Mouse (Mus musculus) kidney, adult 2 months (tissue): ENCODE results near the gene Tlx1. TPM values are rescaled to one million over a fixed set of nuclear protein-coding genes. Genes with fewer than 3 reads are reported as not detected.

Source experiments
- DNase-seq: peaks from one replicate; pipeline ENCODE4 v3.0.0; 2021
- H3K27ac ChIP-seq: fragments of 200-500 bp; 2 replicates; pipeline ENCODE4 v1.5.1; 2012; ENCODE audit warnings: low read depth, low read length, control low read depth, inconsistent platforms; ENCODE audit not compliant: insufficient read depth
- H3K27me3 ChIP-seq: fragments of 200-500 bp; replicated peaks from 2 replicates; pipeline ENCODE4 v1.6.1; 2012; ENCODE audit warnings: mild to moderate bottlenecking, moderate library complexity, low read length, inconsistent platforms; ENCODE audit not compliant: control insufficient read depth, insufficient read depth
- H3K36me3 ChIP-seq: fragments of 200-500 bp; 2 replicates; pipeline ENCODE4 v1.6.1; 2012; ENCODE audit warnings: mild to moderate bottlenecking, moderate library complexity, low read length, inconsistent platforms; ENCODE audit not compliant: control insufficient read depth, insufficient read depth
- H3K4me1 ChIP-seq: fragments of 200-500 bp; 2 replicates; pipeline ENCODE4 v1.6.1; 2011; ENCODE audit warnings: low read length; ENCODE audit not compliant: control insufficient read depth, insufficient read depth
- H3K4me3 ChIP-seq: fragments of 200-500 bp; 2 replicates; pipeline ENCODE4 v1.5.1; 2011; ENCODE audit warnings: mild to moderate bottlenecking, low read depth, low read length, control low read depth; ENCODE audit not compliant: insufficient read depth
- CTCF ChIP-seq: fragments of 200-500 bp; conservative IDR thresholded peaks from 2 replicates; pipeline ENCODE4 v1.5.1; 2011; ENCODE audit warnings: low read depth, mild to moderate bottlenecking, control low read depth, low read length, moderate library complexity, mixed read lengths; ENCODE audit not compliant: insufficient read depth, insufficient read length
- POLR2A ChIP-seq: fragments of 200-500 bp; IDR thresholded peaks from one replicate; pipeline ENCODE4 v1.6.1; 2011; ENCODE audit warnings: low read depth, low read length, control low read depth
- WGBS: fragments of 180-500 bp; shearing (Covaris S2); methylation state at CpG from one replicate; pipeline ENCODE4 v1.1.7; 2018; 5-methylcytosine and 5-hydroxymethylcytosine counted together
- polyA plus RNA-seq: library from polyadenylated mRNA; depleted of rRNA; stranded (reverse); fragments of >200 nt; gene quantifications from 2 replicates; pipeline ENCODE4 v1.2.3, GENCODE M21; 2012

Gene Tlx1
- polyA plus RNA-seq, 1 experiment, result not detected

- H3K4me1 ChIP-seq, result no peaks in the 10 kb centered on the region
- H3K27me3 ChIP-seq, result no peaks in the 10 kb centered on the region
- H3K4me3 ChIP-seq, result no peak overlapping the region
- H3K27ac ChIP-seq, result no peak overlapping the region
- 68% methylated on average over 7 of the region's 7 CpGs for WGBS
- no peak for DNase-seq
- no peaks in the 10 kb centered on the region for H3K36me3 ChIP-seq
- TF ChIP-seq POLR2A (no peak), CTCF (no peak)
Measured at GRCm38 (mm10) chr19:45170451-45170850, 20.0 kb downstream of the Tlx1 start.

GRCm38 (mm10) chr19:45174803-45175202, 24.3 kb downstream of the Tlx1 start:
- Histone ChIP-seq H3K4me3 (no peak overlapping the region), H3K27ac (no peak overlapping the region), H3K4me1 (no peaks in the 10 kb centered on the region), H3K36me3 (no peaks in the 10 kb centered on the region), H3K27me3 (no peaks in the 10 kb centered on the region)
- TF ChIP-seq CTCF, result peak; percentile 79
- no peak for TF ChIP-seq POLR2A
- peak; percentile 22 for DNase-seq
- 30% methylated on average over 7 of the region's 7 CpGs for WGBS

- no peaks in the 10 kb centered on the region for H3K4me1 ChIP-seq
- no peaks in the 10 kb centered on the region for H3K36me3 ChIP-seq
- H3K4me3 ChIP-seq, result no peak overlapping the region
- H3K27ac ChIP-seq, result no peak overlapping the region
- TF ChIP-seq CTCF (no peak), POLR2A (no peak)
- H3K27me3 ChIP-seq, result no peaks in the 10 kb centered on the region
- no peak for DNase-seq
- WGBS, result 53% methylated on average over 8 of the region's 8 CpGs
Measured at GRCm38 (mm10) chr19:45176269-45176668, 25.8 kb downstream of the Tlx1 start.

GRCm38 (mm10) chr19:45177004-45177737, 26.7 kb downstream of the Tlx1 start:
- no peak overlapping the region for H3K4me3 ChIP-seq
- DNase-seq, result peak; percentile 69
- H3K4me1 ChIP-seq, result no peaks in the 10 kb centered on the region
- no peaks in the 10 kb centered on the region for H3K36me3 ChIP-seq
- H3K27ac ChIP-seq, result no peak overlapping the region
- WGBS, result 14% methylated on average over 26 of the region's 26 CpGs
- no peaks in the 10 kb centered on the region for H3K27me3 ChIP-seq
- TF ChIP-seq CTCF (peak; percentile 84), POLR2A (no peak)

- WGBS, result 82% methylated on average over 4 of the region's 4 CpGs
- H3K27ac ChIP-seq, result no peak overlapping the region
- no peaks in the 10 kb centered on the region for H3K4me1 ChIP-seq
- no peak for DNase-seq
- no peak overlapping the region for H3K4me3 ChIP-seq
- no peaks in the 10 kb centered on the region for H3K36me3 ChIP-seq
- H3K27me3 ChIP-seq, result no peaks in the 10 kb centered on the region
- no peak for TF ChIP-seq POLR2A
- no peak for TF ChIP-seq CTCF
Measured at GRCm38 (mm10) chr19:45179451-45179850, 29.0 kb downstream of the Tlx1 start.

GRCm38 (mm10) chr19:45180447-45180846, 30.0 kb downstream of the Tlx1 start:
- Histone ChIP-seq H3K27me3 (no peaks in the 10 kb centered on the region), H3K4me1 (no peaks in the 10 kb centered on the region), H3K4me3 (no peak overlapping the region), H3K27ac (no peak overlapping the region), H3K36me3 (no peaks in the 10 kb centered on the region)
- WGBS, result 93% methylated on average over 5 of the region's 5 CpGs
- no peak for TF ChIP-seq POLR2A
- no peak for TF ChIP-seq CTCF
- DNase-seq, result no peak

GRCm38 (mm10) chr19:45194651-45195050, 44.2 kb downstream of the Tlx1 start:
- Histone ChIP-seq H3K27ac (no peak overlapping the region), H3K36me3 (no peaks in the 10 kb centered on the region), H3K4me1 (no peaks in the 10 kb centered on the region), H3K27me3 (0 out of 2 replicates have a peak, but pooled peaks cover 1% of the 10 kb centered on the region), H3K4me3 (no peak overlapping the region)
- WGBS, result 43% methylated on average over 4 of the region's 4 CpGs
- DNase-seq, result no peak
- TF ChIP-seq CTCF (no peak), POLR2A (no peak)
